Mouse (Mus musculus) cerebellum, adult 18-20 months (tissue): Measurements from ENCODE around the gene Mapk1ip1.

Experiments
- DNase-seq, 2 experiments: peaks; one replicate each; pipeline ENCODE4 v3.0.0; 2021

Mapk1ip1 gene

DNA sequence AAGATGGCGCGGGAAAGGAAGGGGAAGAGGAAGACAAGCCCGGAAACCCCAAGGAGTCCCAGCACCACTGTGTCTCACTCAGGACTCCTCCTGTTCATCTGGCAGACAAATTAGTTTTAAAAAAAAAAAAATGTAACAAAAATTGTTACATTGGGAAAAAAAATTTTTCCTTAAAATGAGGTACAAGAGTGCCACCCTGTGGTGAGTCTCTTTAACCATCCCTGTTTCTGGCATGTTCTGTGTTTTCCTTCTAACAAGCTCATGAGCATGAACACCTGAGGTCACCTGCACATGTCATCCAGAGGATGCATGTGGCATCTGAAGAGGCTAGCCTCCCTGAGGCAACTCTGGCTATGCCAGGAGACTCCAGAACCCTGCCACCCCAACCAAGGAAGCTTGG, 11.0 kb downstream of the Mapk1ip1 start:
- DNase-seq, result no peak

DNA sequence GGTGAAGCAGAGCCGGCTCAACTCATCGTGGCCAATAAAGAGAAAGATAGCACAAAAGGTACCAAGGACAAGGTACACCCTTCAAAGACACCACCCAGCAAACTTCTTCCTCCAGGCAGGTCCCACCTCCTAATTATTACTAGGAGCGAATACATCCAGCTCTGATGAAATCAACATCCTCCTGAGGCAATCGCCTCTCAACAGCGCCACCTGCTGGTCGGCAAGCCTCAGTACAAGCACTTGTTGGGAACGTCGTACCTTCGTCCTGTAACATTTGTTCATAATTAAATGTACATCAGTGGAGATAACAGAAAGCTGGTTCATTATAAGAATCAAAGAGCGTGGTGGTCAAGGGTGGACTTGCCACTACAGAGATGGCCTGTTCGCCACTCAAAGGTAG, 18.3 kb downstream of the Mapk1ip1 start:
- DNase-seq, result peak; percentile 62 to 83

DNA sequence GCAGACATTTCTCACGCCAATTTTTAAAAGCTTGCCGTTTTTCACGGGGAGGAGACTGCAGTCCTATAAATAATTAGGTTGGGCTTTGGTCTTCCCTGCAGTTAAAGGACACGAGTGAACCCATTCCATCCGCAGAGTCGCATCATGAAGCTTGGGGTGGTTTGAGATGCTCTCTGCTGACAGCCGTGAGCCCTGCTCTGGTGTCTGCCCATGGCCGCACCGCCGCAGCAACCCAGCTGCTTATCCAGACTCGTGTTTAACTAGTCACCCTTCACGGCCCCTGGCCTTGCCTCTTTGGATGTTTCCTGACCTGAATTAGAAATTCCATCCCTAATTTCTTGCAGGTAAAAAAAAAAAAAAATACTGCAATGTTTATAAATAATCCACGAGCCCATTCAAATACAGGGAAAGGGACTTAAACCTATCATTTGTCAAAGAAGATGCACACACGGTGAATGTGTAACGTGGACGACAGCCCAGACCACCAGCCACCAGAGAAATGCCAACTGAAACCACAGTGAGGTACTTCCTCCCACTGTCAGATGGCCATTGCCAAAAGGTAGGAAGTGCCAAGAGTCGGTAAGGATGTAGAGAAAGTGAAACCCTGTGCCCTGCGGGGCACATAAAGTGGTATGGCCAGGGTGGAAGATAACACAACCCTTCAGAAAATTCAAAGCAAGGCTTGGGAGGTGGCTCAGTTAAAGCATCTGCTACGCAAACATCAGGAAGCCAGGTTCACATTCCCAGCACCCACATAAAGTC, 20.9 kb downstream of the Mapk1ip1 start:
- no peak for DNase-seq

DNA sequence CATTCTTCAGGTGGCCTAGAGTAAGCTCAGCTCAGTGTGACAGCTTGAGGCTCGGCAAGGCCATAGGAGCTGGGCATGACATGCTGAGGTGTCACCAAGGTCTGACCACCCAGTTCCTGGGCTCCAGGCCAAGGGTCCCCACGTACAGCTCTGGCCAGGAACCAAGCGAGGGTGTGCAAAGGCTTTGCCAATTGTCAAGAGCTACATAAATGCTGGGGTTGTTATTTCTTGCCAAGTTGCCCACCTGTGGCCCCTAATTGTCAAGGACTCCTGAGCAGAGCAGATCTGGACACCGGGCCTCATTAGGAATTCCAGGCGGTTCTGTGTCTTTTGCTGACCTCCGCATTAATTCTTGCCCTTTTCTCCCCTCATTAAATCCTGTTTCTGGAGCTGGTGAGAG, 21.6 kb downstream of the Mapk1ip1 start:
- no peak for DNase-seq

DNA sequence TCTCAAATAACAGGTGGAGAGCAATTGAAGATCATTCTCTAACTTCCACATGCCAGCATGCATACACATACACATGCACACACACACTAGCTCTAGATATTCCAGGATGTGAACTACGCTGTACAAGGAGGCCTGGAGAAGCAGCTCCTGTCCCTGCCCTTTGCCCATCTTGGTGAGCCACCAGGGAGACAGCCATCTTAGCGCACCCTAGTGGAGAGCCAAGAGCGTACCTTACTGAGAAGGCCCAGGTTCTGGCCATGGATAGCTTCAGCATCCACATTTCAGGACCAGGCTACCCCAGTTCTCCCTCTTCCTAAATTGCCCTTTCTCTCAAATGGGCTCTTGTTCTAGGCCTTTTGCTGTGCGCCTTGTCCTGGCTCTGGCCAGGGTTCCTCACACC, 27.8 kb downstream of the Mapk1ip1 start:
- peak in 1 of 2 experiments; percentile 28 for DNase-seq

DNA sequence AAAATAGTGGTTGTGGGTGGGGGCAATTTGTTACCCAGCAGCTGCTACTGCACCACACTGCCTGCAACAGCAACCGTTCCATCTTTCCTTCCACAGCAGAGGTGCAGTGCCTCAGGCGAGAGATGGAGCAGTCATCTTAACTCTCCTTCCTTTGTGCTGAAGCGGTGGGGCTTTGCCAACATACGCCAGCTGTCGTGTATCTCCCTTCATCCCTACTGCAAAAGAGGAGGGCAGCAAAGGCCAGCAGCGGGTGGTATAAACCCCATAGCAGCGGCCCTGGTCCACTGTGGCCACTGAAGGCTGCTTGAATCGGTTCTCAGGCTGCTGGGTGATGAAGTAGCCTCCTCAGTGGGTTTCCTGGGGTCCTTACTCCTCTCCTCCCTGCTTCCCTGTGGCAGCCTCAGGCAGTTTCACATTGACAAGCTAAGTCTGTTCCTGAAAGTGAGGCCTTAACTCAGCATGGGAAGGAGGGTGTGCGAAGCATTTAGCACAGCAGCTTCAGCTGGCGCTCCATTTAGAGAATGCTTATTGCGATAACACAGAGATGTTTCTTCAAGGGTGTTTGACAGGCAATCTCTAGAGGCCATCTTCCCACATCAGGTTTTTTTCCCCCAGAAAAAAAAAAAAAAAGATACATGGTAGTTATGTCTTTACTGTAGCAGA, 32.7 kb downstream of the Mapk1ip1 start:
- DNase-seq, result no peak

DNA sequence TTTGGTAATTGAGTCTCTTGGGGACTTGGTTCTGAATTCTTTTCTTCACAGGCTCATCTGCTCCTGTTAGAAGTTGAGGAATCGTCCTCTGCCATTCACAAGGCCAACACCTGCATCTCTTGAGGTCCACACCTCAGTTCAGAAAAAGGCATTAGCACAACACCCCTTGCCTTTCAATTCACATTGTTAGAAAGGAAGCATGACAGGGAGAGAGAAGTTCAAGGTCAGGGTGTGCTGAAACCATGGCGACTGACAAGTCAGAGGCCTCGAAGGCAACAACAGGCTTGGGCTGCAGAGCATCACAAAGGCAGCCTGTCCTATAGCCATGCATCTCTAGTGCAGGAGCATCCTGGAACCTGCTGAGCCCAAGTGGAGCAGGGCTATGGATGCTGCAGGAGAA, 38.9 kb downstream of the Mapk1ip1 start:
- DNase-seq, result no peak

DNA sequence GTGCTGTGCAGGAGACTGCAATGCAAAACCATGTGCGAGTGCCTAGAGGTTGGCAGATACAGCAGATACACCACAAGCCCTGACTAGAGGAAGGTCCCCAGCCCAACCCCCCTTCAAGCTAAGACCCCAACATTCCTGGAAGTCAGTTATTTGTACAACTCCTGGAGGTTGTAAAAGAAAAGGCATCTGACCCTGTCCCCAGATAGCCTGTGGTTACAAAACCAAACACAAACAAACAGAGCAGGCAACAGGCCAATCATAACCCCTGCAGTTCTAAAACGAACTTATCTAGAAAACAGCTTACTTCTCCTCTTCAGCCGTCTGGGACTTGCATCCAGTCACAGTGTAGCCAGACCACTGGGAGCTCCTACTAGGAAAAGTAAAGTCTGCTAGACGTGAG, 42.7 kb downstream of the Mapk1ip1 start:
- no peak for DNase-seq

DNA sequence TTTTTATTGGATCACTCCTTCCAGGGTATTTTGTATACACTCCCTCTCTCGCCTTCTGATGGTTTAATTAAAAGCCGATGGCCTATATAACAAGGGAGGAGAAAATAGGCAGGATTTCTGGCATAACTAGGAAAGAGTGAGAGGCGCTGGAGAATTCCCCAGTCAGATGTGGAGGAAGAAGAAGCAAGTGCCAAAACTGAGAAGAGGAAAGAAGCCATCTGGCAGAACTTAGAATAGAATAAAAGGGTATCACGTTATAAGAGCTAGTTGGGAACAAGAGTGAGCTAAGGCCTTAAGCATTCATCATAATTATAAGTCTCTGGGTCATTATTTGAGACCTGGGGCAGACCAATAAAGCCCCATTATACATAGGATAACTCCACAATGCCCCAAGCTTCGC, 58.0 kb downstream of the Mapk1ip1 start:
- DNase-seq, result no peak
